Mouse (Mus musculus): ENCODE measurements around the gene Gna12.

DNA sequence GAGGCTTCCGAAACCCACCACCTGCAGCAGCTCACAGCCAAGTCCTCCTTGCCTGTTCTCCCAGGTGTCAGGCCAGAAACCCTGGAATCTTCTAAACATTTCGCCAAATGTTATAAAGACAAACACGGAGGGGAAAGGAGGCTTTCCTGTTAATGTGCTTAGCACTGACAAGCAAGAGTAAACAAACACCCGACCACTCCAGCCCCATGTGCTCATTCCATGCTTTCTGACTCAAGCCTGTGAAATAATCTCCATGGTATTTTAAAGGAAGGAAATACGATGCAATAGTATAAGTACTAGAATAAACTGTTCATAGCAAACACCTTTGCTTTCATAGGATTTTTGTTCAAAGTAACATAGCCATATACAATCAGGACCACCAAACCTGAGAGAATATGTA is 38.0 kb downstream of the Gna12 start:
- TF ChIP-seq POLR2A (IDR thresholded peaks at IDR 0.05; ENCODE audit: borderline replicate concordance, extremely low read depth, low read depth, low read length), result no peak
- no peak for TF ChIP-seq CTCF (IDR thresholded peaks at IDR 0.05; ENCODE audit: insufficient read depth, low read length)
